Mouse (Mus musculus): ENCODE data around the gene Vamp2.
A peak's percentile ranks its signal among the peaks of the same experiment; 100 is the strongest.

The Vamp2 gene

DNA sequence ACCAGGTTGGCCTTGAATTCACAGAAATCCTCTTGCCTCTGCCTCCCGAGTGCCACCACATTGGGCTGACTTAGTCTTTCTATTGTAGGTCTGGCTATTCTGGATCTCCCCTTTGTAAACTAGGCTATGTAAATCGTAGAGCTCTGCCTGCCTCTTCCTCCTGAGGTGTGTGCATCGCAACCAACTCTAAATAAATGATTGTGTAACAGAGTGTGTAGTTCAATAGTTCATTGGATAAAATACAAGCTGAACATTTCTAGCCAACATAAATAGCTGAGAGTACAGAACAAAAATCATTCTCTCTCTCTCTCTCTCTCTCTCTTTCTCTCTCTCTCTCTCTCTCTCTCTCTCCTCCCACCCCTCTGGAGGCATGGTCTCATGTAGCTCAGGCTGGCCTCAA lies 26.3 kb downstream of the Vamp2 start:
- DNase-seq (ENCODE audit: low read depth, low spot score), result no peak

DNA sequence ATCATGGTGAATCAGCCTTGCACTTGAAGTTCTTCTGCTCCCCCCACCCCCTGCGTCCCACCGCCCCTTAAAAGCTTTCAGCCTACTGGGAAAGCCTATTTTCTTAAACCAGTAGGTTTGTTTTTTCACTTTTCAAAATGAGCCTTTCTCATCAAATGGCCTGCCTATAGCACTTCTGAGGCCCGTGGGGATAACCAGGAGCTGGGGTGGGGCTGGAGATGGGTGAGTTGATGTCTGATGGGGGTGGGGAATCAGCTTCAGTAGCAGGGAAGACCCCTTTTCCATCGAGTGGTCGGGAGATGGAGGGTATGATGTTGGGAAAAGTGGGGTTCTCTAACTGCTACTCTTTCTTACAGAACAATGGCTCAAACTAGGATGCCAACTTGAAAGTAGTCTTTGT lies 28.6 kb downstream of the Vamp2 start:
- no peak for DNase-seq (ENCODE audit: low read depth, low spot score)

DNA sequence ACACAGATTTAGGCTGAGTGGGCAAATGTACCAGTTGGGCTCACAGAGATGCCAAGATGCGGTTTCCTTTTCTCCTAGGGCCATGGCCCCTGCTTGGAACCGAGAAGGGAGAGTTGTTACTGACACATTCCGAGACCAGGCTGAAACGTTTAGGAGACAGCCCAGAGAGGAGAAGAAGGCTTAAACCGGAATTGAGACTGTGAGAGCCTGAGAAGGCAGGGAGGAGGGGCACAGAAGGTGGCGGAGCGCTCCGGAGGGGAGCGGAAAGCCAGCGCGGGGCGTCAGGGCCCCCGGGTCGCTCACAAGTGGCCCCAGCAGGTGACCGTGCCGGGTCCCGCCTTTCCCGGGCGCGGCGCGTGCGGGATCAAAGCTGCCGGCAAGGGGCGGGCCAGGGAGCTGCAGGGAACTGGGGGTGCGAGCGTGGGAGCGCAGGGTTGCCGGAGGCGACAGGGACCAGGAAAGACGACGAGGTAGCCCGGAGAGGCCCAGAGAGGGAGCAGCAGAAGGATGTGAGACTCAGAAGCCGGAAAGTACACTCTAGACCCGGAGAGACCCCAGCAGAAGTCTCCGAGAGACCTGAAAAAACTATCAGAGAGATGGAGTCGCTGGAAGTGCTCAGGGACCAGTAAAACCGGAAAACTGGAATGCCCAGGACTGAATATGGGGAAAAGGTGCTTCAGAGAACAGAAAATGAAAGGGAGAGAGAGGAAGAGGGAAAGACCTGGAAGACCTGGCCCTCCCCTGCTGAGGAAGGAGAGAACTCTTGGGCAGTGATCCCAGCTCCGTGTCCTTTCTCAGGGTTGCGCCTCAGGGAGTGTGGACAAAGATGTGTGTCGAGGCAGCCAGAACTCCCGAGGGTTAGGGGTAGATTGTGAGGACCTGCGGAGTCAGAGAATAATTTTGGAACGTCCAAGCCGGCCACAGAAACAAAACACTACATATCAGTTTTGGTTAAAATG lies 29.7 kb downstream of the Vamp2 start:
- no peak for DNase-seq (ENCODE audit: low read depth, low spot score)

DNA sequence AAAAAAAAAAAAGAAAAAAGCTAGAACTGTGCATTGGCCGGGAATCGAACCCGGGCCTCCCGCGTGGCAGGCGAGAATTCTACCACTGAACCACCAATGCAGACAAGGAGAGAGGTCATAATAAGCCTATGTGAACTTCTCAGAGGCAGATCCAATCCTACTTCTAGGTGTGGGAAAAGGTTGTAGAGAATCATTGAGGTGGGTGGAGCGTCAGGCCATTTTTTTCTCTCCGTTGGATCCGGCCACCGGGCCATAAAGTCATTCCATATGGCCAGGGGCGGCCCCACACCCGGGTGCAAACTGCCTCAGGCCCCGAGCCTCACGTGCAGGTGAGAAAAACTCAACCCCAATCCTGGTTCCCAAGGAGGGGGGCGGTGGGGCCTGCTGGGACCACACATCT lies 30.5 kb downstream of the Vamp2 start:
- DNase-seq (ENCODE audit: low read depth, low spot score), result peak; percentile 91

DNA sequence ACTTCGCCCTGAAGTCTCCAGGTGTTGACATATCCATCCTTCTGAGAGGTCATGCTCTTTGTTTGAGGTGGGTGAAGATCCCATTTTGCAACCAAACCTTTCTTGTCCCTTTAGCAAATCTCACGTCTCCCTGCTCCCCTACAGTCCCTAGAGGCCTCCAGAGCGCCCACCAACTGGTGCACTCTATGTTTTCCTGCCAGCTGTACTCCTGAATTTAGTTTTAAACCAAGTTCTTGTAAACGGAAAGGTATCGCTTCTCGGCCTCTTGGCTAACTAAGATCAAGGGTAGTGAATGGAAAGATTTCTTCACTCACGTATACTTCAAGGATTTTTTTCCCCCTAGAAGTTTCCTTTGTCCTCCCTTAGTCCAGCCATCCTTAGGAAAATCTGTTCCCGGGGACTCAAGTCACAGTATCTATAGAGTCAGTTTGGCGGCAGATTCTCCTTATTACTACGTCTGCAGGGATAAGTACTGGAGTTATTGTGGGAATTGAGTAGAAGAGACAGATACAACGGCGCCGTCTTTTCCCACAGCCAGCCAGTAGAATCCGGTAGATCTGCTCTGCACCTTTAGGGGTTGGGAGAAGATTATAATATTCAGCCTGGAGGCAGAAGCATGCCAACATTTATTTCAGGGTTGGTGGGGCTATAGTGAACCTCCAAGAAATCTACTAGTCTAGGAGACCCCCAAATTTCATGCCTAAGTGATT lies 31.3 kb downstream of the Vamp2 start:
- no peak for DNase-seq (ENCODE audit: low read depth, low spot score)

DNA sequence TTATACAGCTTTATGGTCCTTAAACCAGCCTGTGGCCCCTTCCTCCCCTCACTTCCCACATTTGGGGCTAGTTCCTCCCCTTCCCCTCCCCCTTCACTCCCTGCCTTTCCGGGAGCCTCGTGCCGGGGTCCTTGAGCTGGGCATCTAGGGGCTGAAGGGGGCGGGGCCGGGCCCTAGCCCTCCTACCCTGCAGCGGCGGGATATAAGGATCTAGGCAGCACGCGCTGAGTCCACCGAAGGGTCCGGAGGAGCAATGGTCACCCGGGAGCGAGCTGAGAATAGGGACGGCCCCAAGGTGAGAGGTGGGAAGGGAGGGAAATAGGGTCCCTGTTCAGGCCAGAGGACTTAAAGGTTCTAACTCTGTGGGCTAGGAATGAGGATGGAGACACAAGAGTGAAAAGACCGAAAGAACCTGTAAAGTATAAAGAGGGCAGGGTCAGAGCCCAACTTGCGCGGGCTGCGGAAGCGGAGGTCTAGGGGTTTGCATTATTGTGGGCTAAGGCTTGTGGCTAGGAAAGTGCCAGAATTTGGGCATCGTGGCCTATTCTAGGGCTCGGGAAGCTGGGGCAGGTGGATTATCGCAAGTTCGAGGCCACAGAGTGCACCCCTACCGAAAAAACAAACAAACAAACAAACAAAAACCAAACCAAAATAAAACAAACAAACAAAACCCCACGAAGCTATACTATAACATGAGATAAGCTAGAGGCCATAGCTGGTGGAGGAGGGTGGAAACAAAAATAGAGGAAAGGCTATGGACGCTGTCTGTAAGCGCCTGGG lies 32.1 kb downstream of the Vamp2 start, which contains the start of gene Hes7:
Gene Hes7 (plus strand): TSS at position 184 of the 780 bp plus-strand sequence.
- DNase-seq (ENCODE audit: low read depth, low spot score), result no peak

DNA sequence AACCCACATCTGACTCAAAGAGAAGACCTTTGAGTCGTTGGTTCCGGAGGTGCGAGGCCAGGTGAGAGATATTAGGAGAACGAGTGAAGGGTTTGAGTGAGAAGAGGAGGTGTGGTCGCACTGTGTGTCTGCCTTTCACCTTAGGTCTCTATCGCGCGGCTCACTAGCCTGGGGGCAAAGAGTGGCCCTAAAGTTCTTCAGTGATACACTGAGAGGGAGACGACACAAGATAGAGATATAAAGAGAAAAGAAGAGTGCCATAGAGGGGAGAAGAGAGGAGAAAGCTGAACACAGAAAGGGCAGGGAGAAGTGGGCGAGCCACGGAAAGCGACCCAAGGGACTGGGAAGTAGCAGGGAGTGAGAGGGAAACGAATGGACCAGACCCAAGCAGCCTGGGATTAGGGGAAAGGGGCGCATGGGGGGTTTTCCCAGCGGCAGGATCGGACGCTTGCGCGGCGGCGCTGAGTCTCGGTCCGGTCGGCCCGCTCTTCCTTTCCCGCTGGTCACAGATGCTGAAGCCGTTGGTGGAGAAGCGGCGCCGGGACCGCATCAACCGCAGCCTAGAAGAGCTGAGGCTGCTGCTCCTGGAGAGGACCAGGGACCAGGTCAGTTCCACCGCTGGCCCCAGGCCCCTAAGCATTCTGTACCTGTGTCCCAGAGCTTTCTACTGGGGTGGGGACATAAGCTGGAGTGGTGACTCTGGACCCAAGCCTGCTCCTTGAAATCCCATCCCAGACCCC lies 32.9 kb downstream of the Vamp2 start:
- DNase-seq (ENCODE audit: low read depth, low spot score), result no peak

DNA sequence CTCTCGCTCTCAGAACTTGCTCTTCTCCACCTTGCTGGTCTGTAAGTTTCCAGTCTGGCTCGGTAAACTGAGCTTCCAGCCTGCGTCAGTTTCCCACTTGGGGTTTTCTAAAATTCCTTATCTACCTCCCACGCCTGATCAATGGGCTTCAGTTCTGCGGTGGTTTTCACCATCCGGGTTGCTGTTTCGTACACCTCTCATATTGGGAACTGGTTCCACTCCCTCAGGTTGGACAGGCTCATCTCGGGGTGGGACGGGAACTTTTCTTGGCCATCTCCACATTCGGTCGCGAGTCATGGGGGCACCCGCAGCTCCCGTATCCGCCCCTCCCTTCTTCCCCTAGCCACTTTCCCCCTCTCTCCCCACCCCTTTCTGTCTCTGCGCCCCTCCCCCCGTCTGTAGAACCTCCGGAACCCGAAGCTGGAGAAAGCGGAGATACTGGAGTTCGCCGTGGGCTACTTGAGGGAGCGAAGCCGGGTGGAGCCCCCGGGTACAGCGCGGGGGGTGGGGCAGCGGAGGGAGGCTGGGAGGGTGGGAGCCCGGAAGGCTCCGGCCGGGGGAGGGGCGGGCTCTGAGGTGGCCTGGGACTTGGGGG lies 33.5 kb downstream of the Vamp2 start:
- no peak for DNase-seq (ENCODE audit: low read depth, low spot score)

DNA sequence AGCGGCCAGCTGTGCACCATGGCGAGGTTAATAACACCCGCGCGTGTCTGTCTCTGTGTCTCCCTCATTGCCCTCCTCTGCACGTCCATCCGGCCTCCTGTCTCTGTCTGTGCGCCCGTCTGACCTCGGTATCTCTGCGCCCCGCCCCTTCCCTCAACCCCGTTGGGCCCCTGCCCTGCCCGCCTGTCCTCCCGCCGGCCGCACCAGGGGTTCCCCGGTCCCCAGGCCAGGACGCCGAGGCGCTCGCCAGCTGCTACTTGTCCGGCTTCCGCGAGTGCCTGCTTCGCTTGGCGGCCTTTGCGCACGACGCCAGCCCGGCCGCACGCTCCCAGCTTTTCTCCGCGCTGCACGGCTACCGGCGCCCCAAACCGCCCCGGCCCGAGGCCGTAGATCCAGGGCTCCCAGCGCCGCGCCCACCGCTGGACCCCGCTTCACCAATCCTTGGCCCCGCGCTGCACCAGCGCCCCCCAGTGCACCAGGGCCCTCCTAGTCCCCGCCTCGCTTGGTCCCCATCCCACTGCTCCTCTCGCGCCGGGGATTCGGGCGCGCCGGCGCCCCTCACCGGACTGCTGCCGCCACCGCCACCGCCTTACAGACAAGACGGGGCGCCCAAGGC lies 34.2 kb downstream of the Vamp2 start, which contains the start of gene 9130213A22Rik:
Gene 9130213A22Rik (minus strand): TSS at position 254 of the 616 bp plus-strand sequence.
- DNase-seq (ENCODE audit: low read depth, low spot score), result peak; percentile 84

DNA sequence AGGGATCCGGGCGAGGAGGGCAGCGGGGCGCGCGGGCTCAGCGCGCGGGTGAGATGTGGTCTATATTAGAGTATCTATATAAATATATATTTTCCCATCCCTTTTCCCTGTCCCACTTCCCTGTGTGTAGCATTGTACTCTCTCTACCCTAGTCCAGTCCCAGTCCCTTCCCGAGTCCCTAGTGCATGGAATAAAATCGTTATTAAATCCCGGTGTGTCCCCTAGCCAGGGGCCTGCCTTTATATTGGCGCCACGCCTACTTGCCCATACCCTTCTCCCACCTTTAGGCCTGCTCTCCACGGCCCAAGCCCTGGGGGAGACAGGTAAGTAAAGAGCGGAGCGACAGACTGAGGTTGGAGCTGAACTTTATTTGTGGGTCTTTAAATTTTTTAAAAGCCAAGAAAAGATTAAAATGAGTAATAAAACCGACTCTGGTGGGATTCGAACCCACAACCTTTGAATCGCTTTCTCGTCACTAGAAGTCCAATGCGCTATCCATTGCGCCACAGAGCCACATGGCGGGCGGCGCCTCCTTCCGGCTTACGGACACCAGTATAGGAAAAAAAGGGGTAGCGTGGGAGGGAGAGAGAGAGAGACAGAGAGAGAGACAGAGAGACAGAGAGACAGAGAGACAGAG lies 34.9 kb downstream of the Vamp2 start:
- DNase-seq (ENCODE audit: low read depth, low spot score), result peak; percentile 85

DNA sequence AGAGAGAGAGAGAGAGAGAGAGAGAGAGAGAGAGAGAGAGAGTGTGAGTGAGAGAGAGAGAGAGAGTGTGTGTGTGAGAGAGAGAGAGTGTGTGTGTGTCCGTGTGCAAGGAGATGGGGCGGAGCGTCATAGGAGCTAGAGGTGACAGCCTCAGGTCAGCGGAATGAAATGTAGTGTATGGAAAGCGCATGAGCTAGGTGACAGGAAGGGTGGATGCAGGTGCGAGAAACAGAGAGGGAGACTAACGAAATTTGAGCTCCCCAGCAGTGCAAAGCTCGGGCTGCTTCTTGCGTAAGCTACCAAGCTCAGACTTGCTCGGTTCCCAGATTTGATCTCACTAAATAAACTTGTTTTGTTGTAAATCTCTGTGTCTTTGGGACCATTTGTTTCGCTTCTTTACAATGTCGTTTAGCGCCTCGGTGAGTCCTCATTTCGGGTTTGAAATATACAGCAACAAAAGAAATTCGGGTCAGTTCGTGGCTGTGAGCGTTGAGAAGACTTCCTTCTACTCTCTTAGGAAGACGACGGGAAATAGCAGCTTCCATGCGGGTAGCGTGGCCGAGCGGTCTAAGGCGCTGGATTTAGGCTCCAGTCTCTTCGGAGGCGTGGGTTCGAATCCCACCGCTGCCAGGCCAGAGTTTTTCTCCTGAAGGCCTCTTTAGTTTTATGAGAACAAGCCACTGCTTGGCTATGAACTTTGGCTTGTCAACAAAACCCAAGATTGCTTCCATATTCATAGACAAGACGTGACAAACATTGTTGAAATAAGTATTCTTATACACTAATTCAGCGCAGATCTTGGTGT lies 35.6 kb downstream of the Vamp2 start:
- DNase-seq (ENCODE audit: low read depth, low spot score), result peak; percentile 75

DNA sequence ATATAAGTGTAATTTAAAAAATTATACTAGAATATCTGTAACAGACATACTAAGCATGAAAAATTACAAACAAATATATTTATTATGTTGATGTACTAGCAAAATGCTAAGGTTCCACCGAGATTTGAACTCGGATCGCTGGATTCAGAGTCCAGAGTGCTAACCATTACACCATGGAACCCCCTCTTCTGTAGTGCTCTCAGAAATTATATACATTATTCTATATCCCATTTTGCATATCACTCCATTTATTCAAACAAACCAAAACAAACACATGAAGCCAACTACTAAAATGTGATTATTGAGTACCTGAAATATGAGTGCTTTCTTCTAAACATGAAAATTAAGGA lies 36.2 kb downstream of the Vamp2 start:
- peak; percentile 68 for DNase-seq (ENCODE audit: low read depth, low spot score)

DNA sequence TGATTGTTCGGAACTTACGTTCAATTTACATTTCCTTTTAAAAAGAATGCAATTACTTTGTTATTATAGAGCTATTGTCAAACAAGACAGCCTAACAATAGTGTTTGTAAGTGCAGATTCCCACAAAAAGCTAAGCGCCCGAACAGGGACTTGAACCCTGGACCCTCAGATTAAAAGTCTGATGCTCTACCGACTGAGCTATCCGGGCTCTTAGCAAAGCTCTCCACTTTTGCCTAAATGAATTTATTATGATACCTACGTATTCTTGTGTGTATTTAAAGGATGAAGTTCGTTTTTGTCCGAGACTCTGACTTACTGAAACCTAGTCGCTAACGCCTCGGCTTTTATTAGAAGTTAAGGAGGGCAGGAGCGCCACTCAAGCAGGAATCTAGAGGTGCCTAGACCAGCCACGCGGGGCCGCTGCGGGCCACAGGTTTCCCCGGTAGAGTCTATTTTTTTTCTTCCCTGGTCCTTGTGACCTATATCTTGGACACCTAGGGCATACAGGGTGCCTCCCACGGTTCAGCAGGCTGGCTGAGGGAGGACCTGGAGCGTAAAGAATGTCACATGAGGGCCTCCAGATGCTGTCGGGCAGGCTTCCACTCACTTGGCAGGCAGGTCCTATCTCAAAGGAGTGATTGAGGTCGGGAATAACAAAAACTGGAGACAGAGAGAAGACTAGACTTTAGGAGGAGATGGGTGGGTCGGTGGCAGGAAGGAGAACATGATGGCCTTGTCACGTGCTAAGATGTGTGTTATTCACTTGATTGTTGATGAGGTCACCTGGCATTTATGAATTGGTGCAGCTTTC lies 37.0 kb downstream of the Vamp2 start:
- DNase-seq (ENCODE audit: low read depth, low spot score), result peak; percentile 78

DNA sequence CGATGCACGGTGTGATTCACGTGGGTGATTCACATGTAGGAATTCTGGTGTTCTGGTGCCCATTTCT lies 37.4 kb downstream of the Vamp2 start, which contains the start of gene Aloxe3:
Gene Aloxe3 (plus strand): TSS at position 45 of the 67 bp plus-strand sequence.
- DNase-seq (ENCODE audit: low read depth, low spot score), result no peak

DNA sequence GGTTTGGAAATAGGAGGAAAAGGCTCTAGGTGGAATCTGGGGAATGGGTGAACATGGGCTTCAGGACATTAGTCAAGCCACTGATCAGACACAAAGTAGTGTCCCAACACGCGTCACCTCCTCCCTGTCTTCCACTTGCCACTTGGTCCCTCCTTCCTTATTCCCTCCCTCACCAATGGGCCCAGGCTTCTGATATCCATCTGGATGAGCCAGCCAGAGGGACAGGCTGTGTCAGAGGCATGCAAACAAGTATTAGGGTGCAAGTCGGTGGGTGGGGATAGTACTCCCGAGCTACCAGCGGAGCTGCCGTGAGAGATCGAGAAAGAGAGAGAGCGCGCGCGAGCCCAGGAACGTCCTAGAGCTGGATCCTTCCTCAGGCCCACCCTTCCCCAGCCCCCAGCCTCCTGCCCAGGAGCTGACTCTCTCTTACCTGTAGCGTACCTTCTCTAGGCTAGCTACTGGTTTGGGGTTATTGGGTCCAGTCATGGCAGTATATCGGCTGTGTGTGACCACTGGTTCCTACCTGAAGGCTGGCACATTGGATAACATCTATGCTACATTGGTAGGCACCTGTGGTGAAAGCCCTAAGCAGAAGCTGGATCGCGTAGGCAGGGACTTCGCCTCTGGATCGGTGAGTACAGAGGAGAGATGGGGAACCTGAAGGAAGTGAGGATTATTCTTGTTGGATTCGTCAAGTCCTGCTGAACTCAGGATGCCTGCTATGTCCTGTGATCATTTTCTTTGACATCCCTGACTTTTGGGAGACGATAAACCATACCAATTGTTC lies 37.8 kb downstream of the Vamp2 start:
- DNase-seq (ENCODE audit: low read depth, low spot score), result no peak

DNA sequence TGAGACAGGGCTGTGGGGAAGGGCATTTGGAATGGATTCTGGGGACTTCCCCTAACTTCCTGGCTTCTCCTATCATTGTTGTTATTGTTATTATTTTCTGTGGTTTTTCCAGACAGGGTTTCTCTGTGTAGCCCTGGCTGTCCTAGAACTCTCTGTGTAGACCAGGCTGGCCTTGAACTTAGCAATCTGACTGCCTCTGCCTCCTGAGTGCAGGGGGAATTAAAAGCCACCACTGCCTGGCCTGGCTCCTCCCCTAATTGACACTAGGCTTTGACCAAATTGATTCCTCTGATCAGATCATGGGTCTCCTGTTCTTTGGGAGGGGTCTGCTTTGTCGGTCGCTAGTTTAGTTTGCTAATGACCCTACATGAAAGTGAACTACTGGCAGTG lies 38.4 kb downstream of the Vamp2 start:
- no peak for DNase-seq (ENCODE audit: low read depth, low spot score)

DNA sequence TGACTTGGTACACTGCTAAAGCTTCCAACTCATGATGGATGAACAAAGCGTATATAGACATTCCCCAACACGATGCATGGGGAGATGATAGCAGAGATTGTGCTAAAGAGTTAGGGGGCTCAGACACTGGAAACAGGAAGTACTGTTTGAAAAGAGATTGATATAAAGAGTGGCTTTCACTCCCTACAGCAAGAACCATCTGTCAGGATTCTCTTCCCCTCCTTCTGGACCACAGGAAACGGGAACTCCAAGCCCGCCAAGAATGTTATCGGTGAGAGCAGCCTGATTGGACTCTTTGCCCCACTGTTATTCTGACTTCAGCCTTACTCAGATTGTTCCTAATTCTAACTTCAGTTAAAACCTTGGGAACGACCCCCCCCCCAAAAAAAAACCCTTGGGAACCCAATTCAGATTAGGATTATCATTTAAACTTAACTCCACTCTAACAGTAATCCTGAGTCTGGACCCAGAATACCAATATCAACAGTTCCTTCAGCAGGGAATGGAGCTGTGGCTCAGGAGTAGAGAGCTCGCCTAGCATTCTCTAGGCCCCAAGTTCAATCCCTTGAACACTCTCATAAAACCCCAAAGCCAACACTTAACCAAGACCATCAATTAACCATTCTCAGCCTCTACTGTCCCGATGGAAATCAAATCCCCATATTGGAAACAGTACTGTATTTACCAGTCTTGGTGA lies 40.3 kb downstream of the Vamp2 start:
- DNase-seq (ENCODE audit: low read depth, low spot score), result no peak

DNA sequence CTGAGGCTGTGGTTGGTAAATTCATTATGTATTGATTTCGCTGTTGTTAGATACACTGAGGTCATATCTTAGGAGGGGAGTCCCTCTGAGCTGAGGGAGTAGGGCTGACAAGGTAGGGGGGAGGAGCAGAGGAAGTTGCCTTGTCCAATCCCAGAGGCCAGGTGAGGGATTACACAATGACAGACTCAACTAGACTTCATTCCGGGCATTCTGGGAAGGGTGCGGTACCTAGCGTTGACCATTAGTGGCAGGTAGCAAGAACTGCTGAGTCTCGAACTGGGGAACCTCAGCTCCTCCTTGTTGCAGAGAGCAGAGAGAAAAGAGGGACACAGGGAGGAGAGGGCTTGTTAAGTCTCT lies 45.3 kb downstream of the Vamp2 start:
- DNase-seq (ENCODE audit: low read depth, low spot score), result no peak
